Mouse (Mus musculus): ENCODE results near the gene Zfand3. TPM values are rescaled to one million over a fixed set of nuclear protein-coding genes. Genes with fewer than 3 reads are reported as not detected.

Gene Zfand3
- polyA plus RNA-seq, 1 experiment from 2014 or later, result 55.6 TPM

- Histone ChIP-seq H3K36me3 (0 out of 2 replicates have a peak, but pooled peaks cover 5% of the 10 kb centered on the region), H3K27me3 (replicated peaks) (no peaks in the 10 kb centered on the region), H3K9me3 (replicated peaks) (no peaks in the 10 kb centered on the region), H3K27ac (replicated peaks) (no peak overlapping the region), H3K4me1 (peaks cover 10% of the 10 kb centered on the region; the same call in 1 of the 2 replicates), H3K4me3 (replicated peaks) (no peak overlapping the region), H3K4me2 (no peak overlapping the region), H3K9ac (replicated peaks) (no peak overlapping the region)
- ATAC-seq (ENCODE audit: low FRiP score), result no peak
- 95% methylated on average over 2 of the region's 2 CpGs for WGBS
These were observed 49.3 kb downstream of the Zfand3 start for GRCm38 (mm10) chr17:30053871-30054270.

- peaks cover 16% of the 10 kb centered on the region; the same call in 1 of the 2 replicates for H3K4me1 ChIP-seq
- no peak for ATAC-seq (ENCODE audit: low FRiP score)
- H3K9me3 ChIP-seq (replicated peaks), result no peaks in the 10 kb centered on the region
- H3K4me2 ChIP-seq, result no peak overlapping the region
- no peak overlapping the region for H3K4me3 ChIP-seq (replicated peaks)
- no peaks in the 10 kb centered on the region for H3K27me3 ChIP-seq (replicated peaks)
- no peak overlapping the region for H3K9ac ChIP-seq (replicated peaks)
- no peak overlapping the region for H3K27ac ChIP-seq (replicated peaks)
- WGBS, result 79% methylated on average over 5 of the region's 5 CpGs
- 0 out of 2 replicates have a peak, but pooled peaks cover 5% of the 10 kb centered on the region for H3K36me3 ChIP-seq
These were observed 51.7 kb downstream of the Zfand3 start for GRCm38 (mm10) chr17:30056226-30056625.

- no peaks in the 10 kb centered on the region for H3K27me3 ChIP-seq (replicated peaks)
- no peak overlapping the region for H3K4me3 ChIP-seq (replicated peaks)
- H3K27ac ChIP-seq (replicated peaks), result no peak overlapping the region
- H3K4me2 ChIP-seq, result no peak overlapping the region
- no peaks in the 10 kb centered on the region for H3K9me3 ChIP-seq (replicated peaks)
- H3K36me3 ChIP-seq, result 0 out of 2 replicates have a peak, but pooled peaks cover 5% of the 10 kb centered on the region
- H3K9ac ChIP-seq (replicated peaks), result no peak overlapping the region
- ATAC-seq (ENCODE audit: low FRiP score), result no peak
- WGBS, result 69% methylated on average over 3 of the region's 3 CpGs
- H3K4me1 ChIP-seq, result peaks cover 12% of the 10 kb centered on the region; the same call in 1 of the 2 replicates
These were observed 54.1 kb downstream of the Zfand3 start for GRCm38 (mm10) chr17:30058594-30058993.

- Histone ChIP-seq H3K27me3 (replicated peaks) (no peaks in the 10 kb centered on the region), H3K4me2 (no peak overlapping the region), H3K9ac (replicated peaks) (no peak overlapping the region), H3K9me3 (replicated peaks) (no peaks in the 10 kb centered on the region), H3K27ac (replicated peaks) (no peak overlapping the region), H3K36me3 (0 out of 2 replicates have a peak, but pooled peaks cover 5% of the 10 kb centered on the region), H3K4me3 (replicated peaks) (no peak overlapping the region), H3K4me1 (peaks cover 17% of the 10 kb centered on the region)
- no peak for ATAC-seq (ENCODE audit: low FRiP score)
- 89% methylated on average over 5 of the region's 5 CpGs for WGBS
These were observed 54.5 kb downstream of the Zfand3 start for GRCm38 (mm10) chr17:30059066-30059465.

GRCm38 (mm10) chr17:30061100-30061837, 56.7 kb downstream of the Zfand3 start:
- 86% methylated on average over 8 of the region's 8 CpGs for WGBS
- H3K4me2 ChIP-seq, result no peak overlapping the region
- ATAC-seq (ENCODE audit: low FRiP score), result no peak
- no peaks in the 10 kb centered on the region for H3K27me3 ChIP-seq (replicated peaks)
- H3K9me3 ChIP-seq (replicated peaks), result no peaks in the 10 kb centered on the region
- no peak overlapping the region for H3K4me3 ChIP-seq (replicated peaks)
- H3K36me3 ChIP-seq, result no peaks in the 10 kb centered on the region
- H3K27ac ChIP-seq (replicated peaks), result no peak overlapping the region
- H3K4me1 ChIP-seq, result peaks cover 27% of the 10 kb centered on the region
- H3K9ac ChIP-seq (replicated peaks), result no peak overlapping the region

- Histone ChIP-seq H3K27me3 (replicated peaks) (no peaks in the 10 kb centered on the region), H3K36me3 (no peaks in the 10 kb centered on the region)
- no peak for ATAC-seq (ENCODE audit: low FRiP score)
These were observed 59.3 kb downstream of the Zfand3 start for GRCm38 (mm10) chr17:30063849-30064248.

GRCm38 (mm10) chr17:30064746-30065145, 60.2 kb downstream of the Zfand3 start:
- Histone ChIP-seq H3K4me1 (peaks cover 25% of the 10 kb centered on the region), H3K9ac (replicated peaks) (no peak overlapping the region), H3K4me3 (replicated peaks) (no peak overlapping the region), H3K27me3 (replicated peaks) (no peaks in the 10 kb centered on the region), H3K4me2 (no peak overlapping the region), H3K9me3 (replicated peaks) (no peaks in the 10 kb centered on the region), H3K27ac (replicated peaks) (no peak overlapping the region; the same call in 1 of the 2 replicates), H3K36me3 (no peaks in the 10 kb centered on the region)
- no peak for ATAC-seq (ENCODE audit: low FRiP score)
- WGBS, result 30% methylated on average over 4 of the region's 4 CpGs

More at GRCm38 (mm10) chr17:30063849-30064248, 59.3 kb downstream of the Zfand3 start:
- peaks cover 25% of the 10 kb centered on the region for H3K4me1 ChIP-seq
- no peak overlapping the region for H3K4me2 ChIP-seq
- no peaks in the 10 kb centered on the region for H3K9me3 ChIP-seq (replicated peaks)
- 39% methylated on average over 3 of the region's 3 CpGs for WGBS
- H3K27ac ChIP-seq (replicated peaks), result no peak overlapping the region
- no peak overlapping the region for H3K9ac ChIP-seq (replicated peaks)
- no peak overlapping the region for H3K4me3 ChIP-seq (replicated peaks)

- Histone ChIP-seq H3K36me3 (no peaks in the 10 kb centered on the region), H3K4me2 (no peak overlapping the region), H3K4me3 (replicated peaks) (no peak overlapping the region), H3K4me1 (peaks cover 16% of the 10 kb centered on the region), H3K27ac (replicated peaks) (no peak overlapping the region), H3K9me3 (replicated peaks) (no peaks in the 10 kb centered on the region), H3K27me3 (replicated peaks) (no peaks in the 10 kb centered on the region), H3K9ac (replicated peaks) (no peak overlapping the region)
- WGBS, result 90% methylated on average over 3 of the region's 3 CpGs
- no peak for ATAC-seq (ENCODE audit: low FRiP score)
These were observed 65.2 kb downstream of the Zfand3 start for GRCm38 (mm10) chr17:30069776-30070175.

- no peak for ATAC-seq (ENCODE audit: low FRiP score)
- Histone ChIP-seq H3K4me3 (replicated peaks) (no peak overlapping the region), H3K9me3 (replicated peaks) (no peaks in the 10 kb centered on the region), H3K27ac (replicated peaks) (no peak overlapping the region), H3K4me1 (peaks cover 11% of the 10 kb centered on the region; the same call in 1 of the 2 replicates), H3K27me3 (replicated peaks) (no peaks in the 10 kb centered on the region), H3K36me3 (no peaks in the 10 kb centered on the region), H3K9ac (replicated peaks) (no peak overlapping the region), H3K4me2 (no peak overlapping the region)
- WGBS, result 86% methylated on average over 5 of the region's 5 CpGs
These were observed 66.1 kb downstream of the Zfand3 start for GRCm38 (mm10) chr17:30070631-30071030.

GRCm38 (mm10) chr17:30072613-30073012, 68.1 kb downstream of the Zfand3 start:
- Histone ChIP-seq H3K4me3 (replicated peaks) (no peak overlapping the region), H3K27ac (replicated peaks) (no peak overlapping the region), H3K9me3 (replicated peaks) (no peaks in the 10 kb centered on the region), H3K27me3 (replicated peaks) (no peaks in the 10 kb centered on the region), H3K9ac (replicated peaks) (no peak overlapping the region), H3K4me2 (no peak overlapping the region), H3K4me1 (peaks cover 18% of the 10 kb centered on the region), H3K36me3 (no peaks in the 10 kb centered on the region)
- WGBS, result 89% methylated on average over 3 of the region's 3 CpGs
- no peak for ATAC-seq (ENCODE audit: low FRiP score)

GRCm38 (mm10) chr17:30075896-30076295, 71.4 kb downstream of the Zfand3 start:
- Histone ChIP-seq H3K36me3 (no peaks in the 10 kb centered on the region), H3K4me1 (peaks cover 25% of the 10 kb centered on the region), H3K4me3 (replicated peaks) (no peak overlapping the region), H3K27ac (replicated peaks) (peak overlapping the region; percentile 45; the same call in 1 of the 2 replicates), H3K27me3 (replicated peaks) (no peaks in the 10 kb centered on the region), H3K9me3 (replicated peaks) (no peaks in the 10 kb centered on the region), H3K9ac (replicated peaks) (no peak overlapping the region), H3K4me2 (no peak overlapping the region)
- no peak for ATAC-seq (ENCODE audit: low FRiP score)
- 57% methylated on average over 5 of the region's 5 CpGs for whole genome bisulfite sequencing

GRCm38 (mm10) chr17:30084007-30084406, 79.5 kb downstream of the Zfand3 start:
- Histone ChIP-seq H3K27ac (replicated peaks) (0 out of 2 replicates have a peak overlapping the region, but pooled peaks have one; percentile 18), H3K36me3 (no peaks in the 10 kb centered on the region), H3K9ac (replicated peaks) (no peak overlapping the region), H3K4me3 (replicated peaks) (no peak overlapping the region), H3K9me3 (replicated peaks) (no peaks in the 10 kb centered on the region), H3K4me2 (no peak overlapping the region), H3K27me3 (replicated peaks) (no peaks in the 10 kb centered on the region), H3K4me1 (peaks cover 21% of the 10 kb centered on the region)
- WGBS, result 54% methylated on average over 4 of the region's 4 CpGs
- ATAC-seq (ENCODE audit: low FRiP score), result no peak

Data from neural tube, embryonic 15.5 days (tissue).